Mouse (Mus musculus) heart, embryonic 14.5 days (tissue): ENCODE measurements around the gene Tiparp. TPM values are rescaled to one million over a fixed set of nuclear protein-coding genes. Genes with fewer than 3 reads are reported as not detected.
A peak's percentile ranks its signal among the peaks of the same experiment; 100 is the strongest.

Source experiments
- ATAC-seq: fragments of 200-750 bp; cut with Nextera tagmentation; 2 replicates; pipeline ENCODE4 v1.8.0; 2017; ENCODE audit warnings: low read depth, moderate TSS enrichment; ENCODE audit not compliant: insufficient number of reproducible peaks, insufficient read depth, low FRiP score
- H3K27ac ChIP-seq, 2 experiments: fragments of 200-500 bp in 1 of 2; fragments of 300-500 bp in 1 of 2; sonication (generic) in 1 of 2; replicated peaks in 1 of 2; 2 replicates each; pipeline ENCODE4 v1.5.1; 2012 to 2014; ENCODE audit warnings: low read depth in 2 of 2, low read length in 2 of 2, control low read depth in 1 of 2, mild to moderate bottlenecking in 1 of 2, mixed read lengths in 1 of 2; ENCODE audit not compliant: control insufficient read depth in 1 of 2, insufficient read depth in 1 of 2
- H3K27me3 ChIP-seq: fragments of 300-500 bp; sonication (generic); 2 replicates; pipeline ENCODE4 v1.6.1; 2014; ENCODE audit warnings: mild to moderate bottlenecking, low read length, control low read depth; ENCODE audit not compliant: control insufficient read depth, insufficient read depth
- H3K36me3 ChIP-seq: fragments of 300-500 bp; sonication (generic); 2 replicates; pipeline ENCODE4 v1.6.1; 2014; ENCODE audit warnings: mild to moderate bottlenecking, control low read depth, low read length, mixed read lengths; ENCODE audit not compliant: control insufficient read depth, insufficient read depth
- H3K4me1 ChIP-seq, 2 experiments: fragments of 200-500 bp in 1 of 2; fragments of 300-500 bp in 1 of 2; sonication (generic) in 1 of 2; 2 replicates each; pipeline ENCODE4 v1.6.1; 2012 to 2014; ENCODE audit warnings: low read length in 2 of 2, control low read depth in 1 of 2, mixed read lengths in 1 of 2; ENCODE audit not compliant: control insufficient read depth in 2 of 2, insufficient read depth in 2 of 2
- H3K4me2 ChIP-seq: fragments of 300-500 bp; sonication (generic); 2 replicates; pipeline ENCODE4 v1.6.1; 2014; ENCODE audit warnings: mild to moderate bottlenecking, low read length
- H3K4me3 ChIP-seq, 2 experiments: fragments of 200-500 bp in 1 of 2; fragments of 300-500 bp in 1 of 2; sonication (generic) in 1 of 2; 2 replicates each; pipeline ENCODE4 v1.5.1; 2012 to 2014; ENCODE audit warnings: low read length in 2 of 2, mild to moderate bottlenecking in 2 of 2, control low read depth in 1 of 2, low read depth in 1 of 2, moderate library complexity in 1 of 2; ENCODE audit not compliant: control insufficient read depth in 1 of 2, insufficient read depth in 1 of 2
- H3K9ac ChIP-seq: fragments of 300-500 bp; sonication (generic); 2 replicates; pipeline ENCODE4 v1.6.1; 2014; ENCODE audit warnings: mild to moderate bottlenecking, low read length
- H3K9me3 ChIP-seq: fragments of 300-500 bp; sonication (generic); 2 replicates; pipeline ENCODE4 v1.6.1; 2016; ENCODE audit warnings: low read length, control low read depth; ENCODE audit not compliant: control insufficient read depth
- WGBS: fragments of 180-500 bp; shearing (Covaris S2); extraction: QIAGEN DNeasy Blood & Tissue Kit; methylation state at CpG from one replicate; pipeline ENCODE4 v1.1.7; 2014; 5-methylcytosine and 5-hydroxymethylcytosine counted together
- polyA plus RNA-seq: library from polyadenylated mRNA; unstranded; fragments of >200 nt; fragmentation: Nextera tagmentation; extraction: Ambion mirVana; gene quantifications from 2 replicates; pipeline ENCODE4 v1.2.1, GENCODE M21; 2014

The Tiparp gene
- polyA plus RNA-seq, 1 experiment from 2014 or later = 26.6 TPM

DNA sequence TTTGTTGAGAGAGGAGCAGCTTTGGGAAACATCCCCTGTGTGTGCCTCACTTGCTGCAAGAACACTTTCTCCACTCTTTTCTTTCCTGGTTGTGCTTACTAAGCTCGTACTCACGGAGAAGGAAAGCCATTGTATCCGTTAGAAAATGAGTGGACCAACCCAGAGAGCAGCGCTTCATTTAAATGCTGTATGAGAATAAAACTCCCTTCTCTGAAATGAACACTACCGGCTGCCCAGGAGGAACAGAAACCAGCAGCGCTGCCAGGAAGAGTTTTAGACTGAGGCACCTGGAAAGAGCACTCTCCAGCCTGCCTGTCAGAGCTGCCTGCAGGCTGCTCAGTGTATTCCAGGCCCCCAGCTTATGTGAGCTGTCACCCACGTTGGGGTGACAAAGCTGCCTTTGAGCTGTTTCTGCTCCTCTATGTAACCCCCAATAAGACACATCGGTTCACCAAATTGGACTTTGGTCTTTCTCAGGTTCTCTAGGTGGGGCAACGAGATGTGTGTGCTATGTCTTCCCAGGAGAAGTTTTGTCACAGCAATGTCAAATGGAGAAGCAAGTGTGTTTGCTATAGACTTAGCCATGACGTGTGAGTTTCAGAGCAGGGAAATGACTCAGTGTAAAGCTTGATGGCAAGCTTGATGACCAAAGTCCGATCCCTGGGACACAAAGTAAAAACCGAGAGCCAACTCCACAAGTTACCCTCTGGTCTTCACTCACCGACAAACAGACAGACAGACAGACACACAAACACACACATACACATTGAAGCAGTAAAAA lies 10.3 kb upstream of the Tiparp start:
- H3K27me3 ChIP-seq = no peaks in the 10 kb centered on the region

DNA sequence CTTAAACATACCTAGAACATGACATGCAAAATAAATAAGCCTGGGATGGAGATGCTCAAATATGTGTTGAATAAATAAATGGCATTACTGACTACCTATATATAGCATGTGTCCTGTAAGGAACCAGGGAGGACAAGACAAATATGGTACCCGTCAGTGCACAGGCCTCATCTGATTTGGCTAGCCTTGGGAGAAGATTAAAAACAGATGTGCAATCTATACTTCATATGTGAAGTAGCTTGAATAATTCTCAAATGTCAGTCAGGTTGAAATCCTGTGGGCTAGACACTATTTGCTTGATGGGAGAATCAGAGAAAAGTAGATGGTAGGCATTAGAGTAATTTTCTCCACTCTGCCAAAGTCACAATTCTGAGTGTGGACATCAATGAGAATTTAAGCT lies 6.8 kb upstream of the Tiparp start:
- Histone ChIP-seq H3K27me3 (no peaks in the 10 kb centered on the region), H3K9ac (no peak overlapping the region), H3K27ac (no peak overlapping the region), H3K9me3 (no peaks in the 10 kb centered on the region), H3K36me3 (no peaks in the 10 kb centered on the region), H3K4me3 (no peak overlapping the region), H3K4me2 (no peak overlapping the region), H3K4me1 (peaks cover 3 to 4% of the 10 kb centered on the region in 2 experiments; a peak in 3 of 4 replicates)
- WGBS = 81% methylated on average over 1 of the region's 1 CpGs
- ATAC-seq = no peak

More for the DNA sequence above, 10.3 kb upstream of the Tiparp start:
- ATAC-seq = no peak
- no peak overlapping the region for H3K4me3 ChIP-seq
- no peak overlapping the region for H3K27ac ChIP-seq
- no peak overlapping the region for H3K9ac ChIP-seq
- H3K4me2 ChIP-seq = peak overlapping the region; percentile 45
- H3K36me3 ChIP-seq = no peaks in the 10 kb centered on the region
- H3K9me3 ChIP-seq = no peaks in the 10 kb centered on the region
- 53% methylated on average over 13 of the region's 13 CpGs for WGBS
- H3K4me1 ChIP-seq = peaks cover 3 to 4% of the 10 kb centered on the region in 2 experiments; a peak in 3 of 4 replicates

DNA sequence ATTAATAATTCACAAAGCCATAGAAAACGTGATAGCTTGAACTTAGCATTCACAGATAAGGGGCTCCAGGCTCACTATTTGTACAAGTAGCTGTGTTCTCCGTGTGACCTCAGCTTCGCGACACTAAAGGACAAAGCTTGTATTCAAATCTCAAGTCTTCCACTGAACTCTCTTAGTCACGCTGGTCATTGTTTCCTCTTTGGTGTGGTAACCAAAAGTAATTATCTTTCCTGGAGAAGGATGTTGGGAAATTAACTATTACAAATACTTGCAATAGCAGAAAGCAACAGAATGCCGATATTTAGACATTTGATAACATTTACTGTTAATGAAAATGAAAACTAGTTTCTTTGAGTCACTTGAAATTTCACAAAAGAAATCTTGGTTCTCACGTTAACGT lies 4.8 kb upstream of the Tiparp start:
- H3K27ac ChIP-seq = no peak overlapping the region
- ATAC-seq = no peak
- no peaks in the 10 kb centered on the region for H3K9me3 ChIP-seq
- H3K4me2 ChIP-seq = no peak overlapping the region
- H3K27me3 ChIP-seq = no peaks in the 10 kb centered on the region
- H3K4me1 ChIP-seq = no peaks in the 10 kb centered on the region
- 61% methylated on average over 8 of the region's 8 CpGs for WGBS
- H3K36me3 ChIP-seq = no peaks in the 10 kb centered on the region
- H3K4me3 ChIP-seq = no peak overlapping the region
- H3K9ac ChIP-seq = no peak overlapping the region

DNA sequence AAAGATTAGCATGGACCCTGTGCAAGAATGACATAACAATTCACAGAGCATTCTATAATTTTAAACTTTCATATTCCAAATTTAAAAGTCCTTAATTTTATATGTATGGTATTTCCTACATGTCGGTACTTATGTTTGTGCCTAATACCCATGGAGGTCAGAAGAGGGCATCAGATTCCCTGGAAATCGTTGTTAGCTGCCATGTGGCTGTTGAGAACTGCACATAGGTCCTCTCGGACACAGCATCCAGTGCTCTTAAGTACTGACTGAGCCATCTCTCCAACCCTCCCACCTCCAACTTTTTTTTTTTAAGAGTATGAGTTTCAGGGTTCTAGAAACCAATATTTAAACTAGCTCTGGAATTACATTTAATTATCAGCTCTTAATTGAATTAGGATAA lies 2.5 kb upstream of the Tiparp start:
- WGBS = 68% methylated on average over 3 of the region's 3 CpGs
- H3K27ac ChIP-seq = no peak overlapping the region
- no peaks in the 10 kb centered on the region for H3K36me3 ChIP-seq
- no peaks in the 10 kb centered on the region for H3K27me3 ChIP-seq
- no peak for ATAC-seq
- H3K9me3 ChIP-seq = no peaks in the 10 kb centered on the region
- H3K4me1 ChIP-seq = 0 out of 4 replicates have a peak, but pooled peaks cover 0 to 3% of the 10 kb centered on the region in 2 experiments
- H3K4me3 ChIP-seq = no peak overlapping the region
- no peak overlapping the region for H3K9ac ChIP-seq
- no peak overlapping the region for H3K4me2 ChIP-seq

DNA sequence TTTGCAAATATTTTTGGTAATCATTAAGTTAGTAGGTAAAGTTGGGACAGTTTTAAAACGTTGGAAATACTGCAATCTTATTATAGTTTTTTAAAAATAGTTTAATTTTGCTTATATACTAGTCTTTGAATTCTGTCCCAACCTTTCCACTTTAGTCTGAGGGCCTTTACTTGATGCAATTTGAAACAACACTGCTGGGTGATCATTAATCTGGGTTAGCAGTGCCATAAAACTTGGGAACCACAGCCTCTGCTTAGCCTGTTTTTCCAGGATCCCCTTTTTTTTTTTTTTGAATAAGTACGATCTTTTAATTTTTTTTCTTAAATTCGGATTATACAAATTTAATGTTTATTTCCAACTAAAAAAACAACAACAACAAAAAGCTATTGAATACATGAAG lies 1.0 kb upstream of the Tiparp start:
- Histone ChIP-seq H3K4me1 (0 out of 4 replicates have a peak, but pooled peaks cover 0 to 3% of the 10 kb centered on the region in 2 experiments), H3K4me2 (peak overlapping the region; percentile 69), H3K4me3 (peak overlapping the region; percentile 88 to 96), H3K9ac (peak overlapping the region; percentile 98), H3K36me3 (peaks cover 8% of the 10 kb centered on the region), H3K9me3 (no peaks in the 10 kb centered on the region), H3K27ac (peak overlapping the region; percentile 99 to 100), H3K27me3 (no peaks in the 10 kb centered on the region)
- 26% methylated on average over 3 of the region's 3 CpGs for WGBS
- ATAC-seq = no peak

DNA sequence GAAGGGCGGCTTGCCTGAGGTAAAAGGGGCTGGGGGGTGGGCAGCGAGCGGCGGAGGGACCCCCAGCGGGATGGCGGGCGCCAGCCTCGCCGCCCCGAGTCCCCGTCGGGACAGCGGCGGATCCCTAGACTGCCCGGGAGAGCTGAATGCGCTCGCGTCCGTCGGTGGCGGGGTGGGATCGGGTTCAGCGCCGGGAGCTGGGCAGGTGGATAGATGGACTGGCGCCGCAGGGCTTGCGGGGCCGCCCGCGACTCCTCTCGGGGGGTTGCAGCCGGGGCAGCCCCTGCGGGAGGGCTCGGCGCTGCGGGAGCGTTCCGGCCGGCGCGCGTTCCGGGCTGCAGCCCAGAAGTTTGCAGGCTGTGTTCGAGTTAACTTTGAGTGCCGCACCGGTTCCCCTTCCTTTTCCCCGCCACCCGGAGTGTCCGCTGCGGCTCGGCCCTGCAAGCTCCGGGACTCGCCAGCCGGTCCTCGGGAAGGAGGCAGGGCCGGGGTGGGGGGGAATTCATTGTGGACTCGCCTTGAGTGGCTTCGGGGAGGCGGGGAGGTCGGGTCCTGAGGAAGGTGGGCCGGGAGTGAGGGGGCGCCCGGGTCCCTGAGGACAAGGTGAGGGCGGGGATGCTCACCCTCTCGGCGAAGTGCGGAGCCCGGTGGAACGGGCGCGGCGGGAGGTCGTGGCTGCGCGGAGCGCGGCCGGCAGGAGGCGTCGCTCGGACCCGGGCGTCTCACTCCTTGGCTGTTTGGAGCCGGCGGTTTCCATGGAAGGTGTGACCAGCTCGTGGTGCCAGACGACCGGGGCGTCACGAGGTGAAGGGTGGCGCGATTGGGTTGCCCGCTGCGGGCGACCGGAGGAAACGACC lies 632 bp downstream of the Tiparp start:
- peak; percentile 41 for ATAC-seq
- no peaks in the 10 kb centered on the region for H3K9me3 ChIP-seq
- H3K4me2 ChIP-seq = peak overlapping the region; percentile 69
- no peaks in the 10 kb centered on the region for H3K27me3 ChIP-seq
- H3K9ac ChIP-seq = peak overlapping the region; percentile 98
- peaks cover 0 to 7% of the 10 kb centered on the region in 2 experiments; a peak in 1 of 4 replicates for H3K4me1 ChIP-seq
- peaks cover 12% of the 10 kb centered on the region for H3K36me3 ChIP-seq
- peak overlapping the region; percentile 92 to 99 for H3K27ac ChIP-seq
- H3K4me3 ChIP-seq = peak overlapping the region; percentile 88 to 100
- under 1% methylated on average over 76 of the region's 97 CpGs for WGBS

DNA sequence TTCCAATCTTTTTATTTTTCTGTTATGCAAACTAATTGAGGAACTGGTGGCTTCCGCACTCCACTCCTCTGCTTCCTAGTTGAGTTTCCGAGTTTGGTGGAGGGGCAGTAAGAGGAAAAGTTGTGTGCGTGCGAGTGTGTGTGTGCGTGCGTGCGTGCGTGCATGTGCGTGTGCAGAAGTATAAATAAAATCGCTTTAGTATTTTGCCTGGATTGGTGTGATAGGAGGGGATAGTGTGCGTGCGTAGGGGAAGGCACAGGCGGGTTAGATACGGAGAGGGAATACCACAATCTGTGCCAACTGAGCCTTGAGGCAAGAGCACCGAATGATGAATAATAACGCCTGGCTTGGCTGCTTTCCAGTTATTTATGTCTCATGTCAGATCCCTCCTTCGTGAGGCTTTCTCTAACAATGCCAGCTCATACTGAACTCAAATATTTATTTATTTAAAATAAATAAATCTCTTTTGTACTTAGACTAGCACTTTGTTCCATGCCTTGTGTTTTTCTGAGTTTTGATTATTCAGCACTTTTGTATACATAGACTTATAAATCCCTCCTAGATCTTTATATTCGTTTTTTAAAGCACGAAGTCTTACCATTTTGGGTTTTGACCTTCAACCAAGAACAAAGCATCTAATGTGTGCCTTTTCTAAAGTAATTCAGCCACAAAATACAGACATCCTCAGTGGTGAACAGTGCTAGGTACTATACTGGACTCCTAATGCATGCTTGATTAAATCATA lies 1.4 kb downstream of the Tiparp start:
- ATAC-seq = no peak
- peak overlapping the region; percentile 92 to 99 for H3K27ac ChIP-seq
- peaks cover 13% of the 10 kb centered on the region for H3K36me3 ChIP-seq
- H3K9me3 ChIP-seq = no peaks in the 10 kb centered on the region
- H3K9ac ChIP-seq = peak overlapping the region; percentile 98
- peak overlapping the region; percentile 69 for H3K4me2 ChIP-seq
- WGBS = 3% methylated on average over 19 of the region's 19 CpGs
- peak overlapping the region; percentile 88 to 100 for H3K4me3 ChIP-seq
- H3K4me1 ChIP-seq = peaks cover 0 to 7% of the 10 kb centered on the region in 2 experiments; a peak in 1 of 4 replicates
- H3K27me3 ChIP-seq = no peaks in the 10 kb centered on the region
